Mouse (Mus musculus) stomach, postnatal 0 days (tissue): ENCODE data around the gene Zfp740.

ENCODE experiments used
- CTCF ChIP-seq: IDR thresholded peaks from 2 replicates; pipeline ENCODE4 v1.5.1; 2016; ENCODE audit warnings: antibody characterized with exemption, low read depth, mild to moderate bottlenecking, moderate library complexity
- EP300 ChIP-seq: optimal IDR thresholded peaks from 2 replicates; pipeline ENCODE3; 2016; ENCODE audit warnings: antibody characterized with exemption

DNA sequence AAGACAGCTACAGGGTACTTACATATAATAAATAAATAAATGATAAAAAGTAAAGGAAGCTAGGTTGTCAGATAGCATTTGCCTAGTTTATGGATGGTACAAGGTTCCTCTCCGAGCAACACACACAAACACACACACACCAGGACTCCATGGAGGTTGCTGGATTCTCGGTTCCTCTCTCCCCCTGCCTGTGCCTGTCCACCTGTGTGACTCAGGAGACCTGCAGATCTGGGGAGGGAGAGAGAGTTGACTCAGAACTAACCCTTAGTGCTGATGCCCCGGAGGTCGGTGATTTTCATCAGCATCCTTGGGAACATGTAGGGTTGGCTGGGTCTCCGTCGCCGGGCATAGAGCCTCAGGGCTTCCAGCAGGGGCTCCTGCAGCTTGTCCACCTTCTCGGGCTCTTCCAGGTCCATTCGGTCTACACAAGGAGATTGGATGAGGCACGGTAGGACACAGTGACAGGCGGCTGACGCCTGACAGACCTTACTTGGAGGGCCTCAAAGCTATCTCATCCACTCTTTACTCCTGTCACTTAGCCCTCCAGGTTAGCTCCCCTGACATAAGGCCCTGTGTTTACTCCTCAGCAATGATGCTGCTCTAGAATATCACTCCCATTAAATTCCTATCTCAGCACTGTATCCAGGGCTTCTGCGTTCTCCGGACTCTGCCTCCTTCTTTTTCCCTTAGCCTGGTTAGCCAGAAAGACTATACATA, 35.7 kb downstream of the Zfp740 start:
- TF ChIP-seq CTCF (no peak), EP300 (no peak)
